Mouse (Mus musculus): ENCODE results near the gene Jak1. TPM values are rescaled to one million over a fixed set of nuclear protein-coding genes. Genes with fewer than 3 reads are reported as not detected.

Gene Jak1
- polyA plus RNA-seq, 1 experiment from 2014 or later = 61.7 TPM

GRCm38 (mm10) chr4:101172738-101173137, 92.3 kb downstream of the Jak1 start:
- no peak overlapping the region for H3K4me3 ChIP-seq
- H3K9ac ChIP-seq = no peak overlapping the region
- no peak overlapping the region for H3K4me2 ChIP-seq (replicated peaks)
- WGBS = 79% methylated on average over 2 of the region's 2 CpGs
- ATAC-seq (ENCODE audit: low FRiP score) = no peak
- H3K27ac ChIP-seq = no peak overlapping the region
- no peaks in the 10 kb centered on the region for H3K27me3 ChIP-seq
- H3K4me1 ChIP-seq = 0 out of 2 replicates have a peak, but pooled peaks cover 2% of the 10 kb centered on the region
- H3K9me3 ChIP-seq (replicated peaks) = no peaks in the 10 kb centered on the region
- peaks cover 20% of the 10 kb centered on the region for H3K36me3 ChIP-seq

- peaks cover 6% of the 10 kb centered on the region for H3K36me3 ChIP-seq
- H3K9ac ChIP-seq = no peak overlapping the region
- H3K4me3 ChIP-seq = no peak overlapping the region
- ATAC-seq (ENCODE audit: low FRiP score) = peak; percentile 46
- H3K4me2 ChIP-seq (replicated peaks) = no peak overlapping the region
- no peak overlapping the region for H3K27ac ChIP-seq
- no peaks in the 10 kb centered on the region for H3K9me3 ChIP-seq (replicated peaks)
- no peaks in the 10 kb centered on the region for H3K27me3 ChIP-seq
- H3K4me1 ChIP-seq = 0 out of 2 replicates have a peak, but pooled peaks cover 2% of the 10 kb centered on the region
- 59% methylated on average over 6 of the region's 6 CpGs for WGBS
Observed at GRCm38 (mm10) chr4:101168189-101168778, 96.8 kb downstream of the Jak1 start.

- 79% methylated on average over 1 of the region's 1 CpGs for WGBS
Observed at GRCm38 (mm10) chr4:101167777-101168176, 97.3 kb downstream of the Jak1 start.

GRCm38 (mm10) chr4:101165776-101166175, 99.3 kb downstream of the Jak1 start:
- no peak for ATAC-seq (ENCODE audit: low FRiP score)
- peaks cover 10% of the 10 kb centered on the region for H3K36me3 ChIP-seq
- no peaks in the 10 kb centered on the region for H3K27me3 ChIP-seq
- H3K9me3 ChIP-seq (replicated peaks) = no peaks in the 10 kb centered on the region
- WGBS = 87% methylated on average over 4 of the region's 4 CpGs
- H3K27ac ChIP-seq = no peak overlapping the region
- no peak overlapping the region for H3K4me3 ChIP-seq
- H3K4me2 ChIP-seq (replicated peaks) = no peak overlapping the region
- no peak overlapping the region for H3K9ac ChIP-seq
- 0 out of 2 replicates have a peak, but pooled peaks cover 2% of the 10 kb centered on the region for H3K4me1 ChIP-seq

More at GRCm38 (mm10) chr4:101167777-101168176, 97.3 kb downstream of the Jak1 start:
- no peak overlapping the region for H3K4me2 ChIP-seq (replicated peaks)
- no peaks in the 10 kb centered on the region for H3K27me3 ChIP-seq
- ATAC-seq (ENCODE audit: low FRiP score) = no peak
- no peak overlapping the region for H3K9ac ChIP-seq
- no peak overlapping the region for H3K27ac ChIP-seq
- H3K9me3 ChIP-seq (replicated peaks) = no peaks in the 10 kb centered on the region
- no peak overlapping the region for H3K4me3 ChIP-seq
- 0 out of 2 replicates have a peak, but pooled peaks cover 2% of the 10 kb centered on the region for H3K4me1 ChIP-seq
- H3K36me3 ChIP-seq = peaks cover 9% of the 10 kb centered on the region

- Histone ChIP-seq H3K9ac (no peak overlapping the region), H3K27ac (no peak overlapping the region), H3K4me1 (0 out of 2 replicates have a peak, but pooled peaks cover 2% of the 10 kb centered on the region), H3K27me3 (no peaks in the 10 kb centered on the region), H3K9me3 (replicated peaks) (no peaks in the 10 kb centered on the region), H3K4me2 (replicated peaks) (no peak overlapping the region), H3K4me3 (no peak overlapping the region), H3K36me3 (0 out of 2 replicates have a peak, but pooled peaks cover 11% of the 10 kb centered on the region)
- no peak for ATAC-seq (ENCODE audit: low FRiP score)
- 88% methylated on average over 2 of the region's 2 CpGs for WGBS
Observed at GRCm38 (mm10) chr4:101164673-101165072, 100.4 kb downstream of the Jak1 start.

- Histone ChIP-seq H3K36me3 (0 out of 2 replicates have a peak, but pooled peaks cover 16% of the 10 kb centered on the region), H3K27me3 (no peaks in the 10 kb centered on the region), H3K9ac (no peak overlapping the region), H3K4me2 (replicated peaks) (no peak overlapping the region), H3K4me1 (0 out of 2 replicates have a peak, but pooled peaks cover 2% of the 10 kb centered on the region), H3K4me3 (no peak overlapping the region), H3K9me3 (replicated peaks) (no peaks in the 10 kb centered on the region), H3K27ac (no peak overlapping the region)
- no peak for ATAC-seq (ENCODE audit: low FRiP score)
- WGBS = 95% methylated on average over 2 of the region's 2 CpGs
Observed at GRCm38 (mm10) chr4:101164189-101164588, 100.9 kb downstream of the Jak1 start.

GRCm38 (mm10) chr4:101160821-101161220, 104.3 kb downstream of the Jak1 start:
- Histone ChIP-seq H3K4me2 (replicated peaks) (no peak overlapping the region), H3K27ac (no peak overlapping the region), H3K9ac (no peak overlapping the region), H3K27me3 (no peaks in the 10 kb centered on the region), H3K36me3 (peaks cover 42% of the 10 kb centered on the region), H3K4me1 (no peaks in the 10 kb centered on the region), H3K4me3 (no peak overlapping the region), H3K9me3 (replicated peaks) (no peaks in the 10 kb centered on the region)
- WGBS = 89% methylated on average over 1 of the region's 1 CpGs
- no peak for ATAC-seq (ENCODE audit: low FRiP score)

- Histone ChIP-seq H3K9me3 (replicated peaks) (no peaks in the 10 kb centered on the region), H3K27ac (no peak overlapping the region), H3K4me3 (no peak overlapping the region), H3K36me3 (peaks cover 44% of the 10 kb centered on the region), H3K27me3 (no peaks in the 10 kb centered on the region), H3K4me1 (no peaks in the 10 kb centered on the region), H3K4me2 (replicated peaks) (no peak overlapping the region), H3K9ac (no peak overlapping the region)
- WGBS = 84% methylated on average over 12 of the region's 12 CpGs
- no peak for ATAC-seq (ENCODE audit: low FRiP score)
Observed at GRCm38 (mm10) chr4:101159191-101159764, 105.8 kb downstream of the Jak1 start.

- no peak overlapping the region for H3K4me2 ChIP-seq (replicated peaks)
- no peak overlapping the region for H3K9ac ChIP-seq
- no peak overlapping the region for H3K4me3 ChIP-seq
- no peaks in the 10 kb centered on the region for H3K4me1 ChIP-seq
- 91% methylated on average over 6 of the region's 6 CpGs for WGBS
- peaks cover 44% of the 10 kb centered on the region for H3K36me3 ChIP-seq
- H3K27ac ChIP-seq = no peak overlapping the region
- no peak for ATAC-seq (ENCODE audit: low FRiP score)
- H3K9me3 ChIP-seq (replicated peaks) = no peaks in the 10 kb centered on the region
- no peaks in the 10 kb centered on the region for H3K27me3 ChIP-seq
Observed at GRCm38 (mm10) chr4:101158282-101158681, 106.8 kb downstream of the Jak1 start.

GRCm38 (mm10) chr4:101157476-101157875, 107.6 kb downstream of the Jak1 start:
- Histone ChIP-seq H3K4me3 (no peak overlapping the region), H3K4me2 (replicated peaks) (no peak overlapping the region), H3K9ac (no peak overlapping the region), H3K27me3 (no peaks in the 10 kb centered on the region), H3K36me3 (peaks cover 43% of the 10 kb centered on the region), H3K9me3 (replicated peaks) (no peaks in the 10 kb centered on the region), H3K27ac (no peak overlapping the region), H3K4me1 (no peaks in the 10 kb centered on the region)
- WGBS = 92% methylated on average over 5 of the region's 5 CpGs
- no peak for ATAC-seq (ENCODE audit: low FRiP score)

GRCm38 (mm10) chr4:101155541-101155940, 109.5 kb downstream of the Jak1 start:
- H3K27ac ChIP-seq = no peak overlapping the region
- no peak overlapping the region for H3K4me2 ChIP-seq (replicated peaks)
- H3K27me3 ChIP-seq = no peaks in the 10 kb centered on the region
- no peak for ATAC-seq (ENCODE audit: low FRiP score)
- H3K9me3 ChIP-seq (replicated peaks) = no peaks in the 10 kb centered on the region
- WGBS = 83% methylated on average over 4 of the region's 4 CpGs
- peaks cover 48% of the 10 kb centered on the region for H3K36me3 ChIP-seq
- no peaks in the 10 kb centered on the region for H3K4me1 ChIP-seq
- H3K4me3 ChIP-seq = no peak overlapping the region
- H3K9ac ChIP-seq = no peak overlapping the region

GRCm38 (mm10) chr4:101146891-101147655, 118.0 kb downstream of the Jak1 start:
- Histone ChIP-seq H3K36me3 (peaks cover 8% of the 10 kb centered on the region; the same call in 1 of the 2 replicates), H3K4me2 (replicated peaks) (no peak overlapping the region), H3K9me3 (replicated peaks) (no peaks in the 10 kb centered on the region), H3K4me1 (peaks cover 8% of the 10 kb centered on the region; the same call in 1 of the 2 replicates), H3K4me3 (no peak overlapping the region), H3K27me3 (no peaks in the 10 kb centered on the region), H3K27ac (no peak overlapping the region), H3K9ac (no peak overlapping the region)
- 90% methylated on average over 11 of the region's 11 CpGs for WGBS
- no peak for ATAC-seq (ENCODE audit: low FRiP score)

All from hindbrain, embryonic 12.5 days (tissue).